Mouse (Mus musculus): ENCODE results near the gene Cyp4f39. TPM values are rescaled to one million over a fixed set of nuclear protein-coding genes. Genes with fewer than 3 reads are reported as not detected.

The Cyp4f39 gene
- polyA plus RNA-seq, 1 experiment from 2014 or later = 26.2 TPM

GRCm38 (mm10) chr17:32450844-32451537 is 1.5 kb upstream of the Cyp4f39 start:
- WGBS = 28% methylated on average over 2 of the region's 2 CpGs
- ATAC-seq (ENCODE audit: insufficient read depth, low FRiP score) = no peak
- 0 out of 2 replicates have a peak, but pooled peaks cover 4% of the 10 kb centered on the region for H3K9me3 ChIP-seq (replicated peaks; ENCODE audit: control insufficient read depth, low read length)
- no peak overlapping the region for H3K4me2 ChIP-seq (ENCODE audit: low read depth, low read length)
- H3K27me3 ChIP-seq (ENCODE audit: control insufficient read depth, insufficient read depth, low read length) = no peaks in the 10 kb centered on the region
- 0 out of 2 replicates have a peak, but pooled peaks cover 4% of the 10 kb centered on the region for H3K4me1 ChIP-seq (ENCODE audit: control insufficient read depth, insufficient read depth, low read length)
- H3K4me3 ChIP-seq (replicated peaks; ENCODE audit: low read length) = no peak overlapping the region
- no peak overlapping the region for H3K9ac ChIP-seq (ENCODE audit: low read length)
- H3K27ac ChIP-seq (ENCODE audit: low read length) = no peak overlapping the region
- no peaks in the 10 kb centered on the region for H3K36me3 ChIP-seq (ENCODE audit: control insufficient read depth, insufficient read depth, low read length)

DNA sequence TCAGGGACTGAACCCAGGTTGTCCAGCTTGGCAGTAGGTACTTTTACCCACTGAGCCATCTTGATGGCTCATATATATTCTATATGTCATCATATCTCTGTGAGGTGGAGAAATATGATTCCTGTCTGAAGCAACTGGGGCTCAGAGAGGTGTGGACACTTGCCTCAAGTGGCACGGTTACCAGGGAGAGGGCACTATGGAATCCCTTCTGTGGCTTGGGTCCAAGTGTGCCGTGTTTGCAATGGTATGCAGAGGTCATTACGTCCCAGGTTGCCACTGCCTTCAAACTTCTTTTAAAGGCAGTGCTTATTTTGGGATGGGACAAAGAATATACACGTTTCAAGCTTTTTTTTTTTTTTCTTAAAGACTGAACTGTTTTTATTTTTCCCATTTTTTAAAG is 1.7 kb downstream of the Cyp4f39 start:
- Histone ChIP-seq H3K9ac (ENCODE audit: low read length) (no peak overlapping the region), H3K4me2 (ENCODE audit: low read depth, low read length) (no peak overlapping the region), H3K36me3 (ENCODE audit: control insufficient read depth, insufficient read depth, low read length) (no peaks in the 10 kb centered on the region), H3K4me3 (replicated peaks; ENCODE audit: low read length) (no peak overlapping the region), H3K27ac (ENCODE audit: low read length) (no peak overlapping the region), H3K4me1 (ENCODE audit: control insufficient read depth, insufficient read depth, low read length) (0 out of 2 replicates have a peak, but pooled peaks cover 4% of the 10 kb centered on the region), H3K27me3 (ENCODE audit: control insufficient read depth, insufficient read depth, low read length) (no peaks in the 10 kb centered on the region), H3K9me3 (replicated peaks; ENCODE audit: control insufficient read depth, low read length) (0 out of 2 replicates have a peak, but pooled peaks cover 2% of the 10 kb centered on the region)
- ATAC-seq (ENCODE audit: insufficient read depth, low FRiP score) = no peak
- 61% methylated on average over 4 of the region's 4 CpGs for WGBS

DNA sequence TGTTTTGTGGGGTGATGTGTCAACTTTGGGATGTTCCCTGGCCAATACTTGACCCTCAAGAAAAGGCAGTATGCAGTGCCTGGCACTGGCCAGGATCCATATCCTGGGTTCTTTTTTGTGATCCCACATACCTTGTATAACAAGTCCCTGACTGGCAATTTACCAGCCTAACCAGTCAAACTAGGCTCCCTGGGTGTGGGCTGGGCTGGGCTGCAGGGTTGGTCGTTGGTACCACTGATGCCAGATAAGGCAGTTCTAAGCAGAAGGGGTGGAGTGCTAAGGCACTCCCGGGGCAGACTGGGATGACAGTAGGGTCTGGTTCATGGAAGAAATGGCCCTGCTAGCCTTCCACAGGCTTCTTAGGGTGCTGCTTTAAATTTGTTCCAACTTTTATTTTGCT is 2.5 kb downstream of the Cyp4f39 start:
- no peaks in the 10 kb centered on the region for H3K9me3 ChIP-seq (replicated peaks; ENCODE audit: control insufficient read depth, low read length)
- H3K4me1 ChIP-seq (ENCODE audit: control insufficient read depth, insufficient read depth, low read length) = 0 out of 2 replicates have a peak, but pooled peaks cover 4% of the 10 kb centered on the region
- peak overlapping the region; percentile 41; the same call in 1 of the 2 replicates for H3K27ac ChIP-seq (ENCODE audit: low read length)
- no peaks in the 10 kb centered on the region for H3K27me3 ChIP-seq (ENCODE audit: control insufficient read depth, insufficient read depth, low read length)
- ATAC-seq (ENCODE audit: insufficient read depth, low FRiP score) = peak; percentile 82; the same call in 1 of the 2 replicates
- H3K36me3 ChIP-seq (ENCODE audit: control insufficient read depth, insufficient read depth, low read length) = no peaks in the 10 kb centered on the region
- no peak overlapping the region for H3K4me2 ChIP-seq (ENCODE audit: low read depth, low read length)
- WGBS = 35% methylated on average over 2 of the region's 2 CpGs
- no peak overlapping the region for H3K9ac ChIP-seq (ENCODE audit: low read length)
- H3K4me3 ChIP-seq (replicated peaks; ENCODE audit: low read length) = no peak overlapping the region

GRCm38 (mm10) chr17:32468494-32468893 is 16.0 kb downstream of the Cyp4f39 start:
- H3K36me3 ChIP-seq (ENCODE audit: control insufficient read depth, insufficient read depth, low read length) = no peaks in the 10 kb centered on the region
- 41% methylated on average over 7 of the region's 7 CpGs for WGBS
- no peak for ATAC-seq (ENCODE audit: insufficient read depth, low FRiP score)
- no peaks in the 10 kb centered on the region for H3K27me3 ChIP-seq (ENCODE audit: control insufficient read depth, insufficient read depth, low read length)
- H3K27ac ChIP-seq (ENCODE audit: low read length) = no peak overlapping the region
- no peaks in the 10 kb centered on the region for H3K9me3 ChIP-seq (replicated peaks; ENCODE audit: control insufficient read depth, low read length)
- no peak overlapping the region for H3K4me3 ChIP-seq (replicated peaks; ENCODE audit: low read length)
- H3K4me2 ChIP-seq (ENCODE audit: low read depth, low read length) = no peak overlapping the region
- H3K4me1 ChIP-seq (ENCODE audit: control insufficient read depth, insufficient read depth, low read length) = no peaks in the 10 kb centered on the region
- no peak overlapping the region for H3K9ac ChIP-seq (ENCODE audit: low read length)

DNA sequence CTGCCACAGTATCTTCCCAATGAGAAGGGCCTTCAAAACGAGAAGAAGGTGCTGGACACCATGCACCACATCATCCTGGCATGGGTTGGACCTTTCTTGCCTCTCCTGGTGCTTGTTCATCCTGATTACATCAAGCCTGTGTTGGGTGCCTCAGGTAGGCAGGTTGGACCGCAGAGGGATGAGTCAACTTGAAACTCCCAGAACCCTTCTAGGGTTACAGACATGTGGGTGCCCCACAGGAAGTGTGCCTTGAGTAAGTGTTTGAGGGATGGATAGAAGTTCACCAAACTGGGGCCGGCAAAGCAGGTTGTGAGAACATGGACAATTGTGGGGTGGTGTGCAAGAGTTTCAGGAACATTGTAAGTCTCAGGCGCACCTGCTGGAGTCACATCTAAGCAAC is 18.3 kb downstream of the Cyp4f39 start:
- H3K27ac ChIP-seq (ENCODE audit: low read length) = no peak overlapping the region
- no peak overlapping the region for H3K9ac ChIP-seq (ENCODE audit: low read length)
- no peaks in the 10 kb centered on the region for H3K27me3 ChIP-seq (ENCODE audit: control insufficient read depth, insufficient read depth, low read length)
- H3K9me3 ChIP-seq (replicated peaks; ENCODE audit: control insufficient read depth, low read length) = no peaks in the 10 kb centered on the region
- H3K36me3 ChIP-seq (ENCODE audit: control insufficient read depth, insufficient read depth, low read length) = no peaks in the 10 kb centered on the region
- no peaks in the 10 kb centered on the region for H3K4me1 ChIP-seq (ENCODE audit: control insufficient read depth, insufficient read depth, low read length)
- no peak overlapping the region for H3K4me2 ChIP-seq (ENCODE audit: low read depth, low read length)
- ATAC-seq (ENCODE audit: insufficient read depth, low FRiP score) = no peak
- WGBS = 72% methylated on average over 4 of the region's 4 CpGs
- no peak overlapping the region for H3K4me3 ChIP-seq (replicated peaks; ENCODE audit: low read length)

- Histone ChIP-seq H3K4me2 (ENCODE audit: low read depth, low read length) (no peak overlapping the region), H3K4me3 (replicated peaks; ENCODE audit: low read length) (no peak overlapping the region), H3K27ac (ENCODE audit: low read length) (no peak overlapping the region), H3K4me1 (ENCODE audit: control insufficient read depth, insufficient read depth, low read length) (no peaks in the 10 kb centered on the region), H3K9me3 (replicated peaks; ENCODE audit: control insufficient read depth, low read length) (no peaks in the 10 kb centered on the region), H3K36me3 (ENCODE audit: control insufficient read depth, insufficient read depth, low read length) (no peaks in the 10 kb centered on the region), H3K9ac (ENCODE audit: low read length) (no peak overlapping the region), H3K27me3 (ENCODE audit: control insufficient read depth, insufficient read depth, low read length) (no peaks in the 10 kb centered on the region)
- 55% methylated on average over 7 of the region's 7 CpGs for WGBS
- no peak for ATAC-seq (ENCODE audit: insufficient read depth, low FRiP score)
These were observed 19.7 kb downstream of the Cyp4f39 start for GRCm38 (mm10) chr17:32472176-32472575.

- no peaks in the 10 kb centered on the region for H3K36me3 ChIP-seq (ENCODE audit: control insufficient read depth, insufficient read depth, low read length)
- H3K4me1 ChIP-seq (ENCODE audit: control insufficient read depth, insufficient read depth, low read length) = no peaks in the 10 kb centered on the region
- no peak overlapping the region for H3K9ac ChIP-seq (ENCODE audit: low read length)
- no peak overlapping the region for H3K27ac ChIP-seq (ENCODE audit: low read length)
- no peaks in the 10 kb centered on the region for H3K27me3 ChIP-seq (ENCODE audit: control insufficient read depth, insufficient read depth, low read length)
- WGBS = 78% methylated on average over 5 of the region's 5 CpGs
- H3K4me2 ChIP-seq (ENCODE audit: low read depth, low read length) = no peak overlapping the region
- peak; percentile 13; the same call in 1 of the 2 replicates for ATAC-seq (ENCODE audit: insufficient read depth, low FRiP score)
- H3K4me3 ChIP-seq (replicated peaks; ENCODE audit: low read length) = no peak overlapping the region
- H3K9me3 ChIP-seq (replicated peaks; ENCODE audit: control insufficient read depth, low read length) = no peaks in the 10 kb centered on the region
These were observed 22.5 kb downstream of the Cyp4f39 start for GRCm38 (mm10) chr17:32474954-32475560.

DNA sequence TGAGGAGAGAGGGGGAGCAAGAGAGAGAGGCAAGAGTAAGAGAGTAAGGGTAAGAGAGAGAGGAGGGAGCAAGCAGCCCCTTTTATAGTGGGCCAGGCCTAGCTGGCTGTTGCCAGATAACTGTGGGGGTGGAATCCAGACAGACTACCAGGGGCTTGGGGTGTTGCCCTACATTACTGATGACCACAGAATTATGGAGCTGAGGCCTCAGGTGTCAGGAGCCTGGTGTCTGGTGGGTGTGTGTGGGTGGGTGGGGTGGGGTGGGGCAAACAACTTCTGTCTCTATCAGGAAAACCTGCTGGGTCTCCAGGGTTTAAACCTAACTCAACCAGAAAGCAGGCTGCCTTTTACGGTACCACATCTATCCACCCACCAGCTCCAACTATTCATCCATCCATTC is 24.7 kb downstream of the Cyp4f39 start:
- Histone ChIP-seq H3K4me3 (replicated peaks; ENCODE audit: low read length) (no peak overlapping the region), H3K36me3 (ENCODE audit: control insufficient read depth, insufficient read depth, low read length) (no peaks in the 10 kb centered on the region), H3K4me1 (ENCODE audit: control insufficient read depth, insufficient read depth, low read length) (no peaks in the 10 kb centered on the region), H3K9ac (ENCODE audit: low read length) (no peak overlapping the region), H3K9me3 (replicated peaks; ENCODE audit: control insufficient read depth, low read length) (no peaks in the 10 kb centered on the region), H3K27ac (ENCODE audit: low read length) (no peak overlapping the region), H3K4me2 (ENCODE audit: low read depth, low read length) (no peak overlapping the region), H3K27me3 (ENCODE audit: control insufficient read depth, insufficient read depth, low read length) (no peaks in the 10 kb centered on the region)
- ATAC-seq (ENCODE audit: insufficient read depth, low FRiP score) = no peak
- WGBS = 83% methylated on average over 1 of the region's 1 CpGs

DNA sequence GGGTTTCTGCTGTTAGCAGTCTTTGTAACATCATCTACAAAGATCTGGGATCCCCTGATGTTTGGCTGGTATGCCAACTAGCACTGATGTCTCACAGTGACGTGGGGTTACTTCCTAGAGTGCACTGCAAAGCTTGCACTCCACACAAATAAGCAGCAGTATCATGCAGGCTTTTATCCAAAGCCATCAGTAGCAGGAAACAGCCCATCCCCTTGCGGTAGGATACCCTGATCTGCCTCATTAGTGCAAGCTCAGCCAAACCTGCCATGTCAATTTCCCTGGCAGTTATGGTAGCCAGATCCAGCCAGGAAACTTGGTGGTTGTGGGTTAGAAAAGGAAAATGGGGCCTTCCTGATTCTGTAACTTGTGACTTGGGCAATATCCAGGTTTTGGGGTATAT is 26.2 kb downstream of the Cyp4f39 start:
- WGBS = 55% methylated on average over 2 of the region's 2 CpGs
- H3K27ac ChIP-seq (ENCODE audit: low read length) = no peak overlapping the region
- no peaks in the 10 kb centered on the region for H3K9me3 ChIP-seq (replicated peaks; ENCODE audit: control insufficient read depth, low read length)
- H3K27me3 ChIP-seq (ENCODE audit: control insufficient read depth, insufficient read depth, low read length) = no peaks in the 10 kb centered on the region
- H3K4me2 ChIP-seq (ENCODE audit: low read depth, low read length) = no peak overlapping the region
- H3K4me3 ChIP-seq (replicated peaks; ENCODE audit: low read length) = no peak overlapping the region
- no peaks in the 10 kb centered on the region for H3K36me3 ChIP-seq (ENCODE audit: control insufficient read depth, insufficient read depth, low read length)
- H3K4me1 ChIP-seq (ENCODE audit: control insufficient read depth, insufficient read depth, low read length) = 0 out of 2 replicates have a peak, but pooled peaks cover 3% of the 10 kb centered on the region
- ATAC-seq (ENCODE audit: insufficient read depth, low FRiP score) = no peak
- H3K9ac ChIP-seq (ENCODE audit: low read length) = no peak overlapping the region

Measured in stomach, embryonic 16.5 days (tissue).